Mouse (Mus musculus) ES-Bruce4 (cell line): Measurements from ENCODE around the gene Entpd1.

Experiments
- CTCF ChIP-seq: IDR thresholded peaks from one replicate; pipeline ENCODE4 v1.8.1; 2011; ENCODE audit warnings: low read depth, low read length
- EP300 ChIP-seq: IDR thresholded peaks from 2 replicates; pipeline ENCODE4 v1.6.1; 2011; ENCODE audit warnings: low read depth, low read length; ENCODE audit not compliant: insufficient read depth
- POLR2A ChIP-seq: IDR thresholded peaks from one replicate; pipeline ENCODE4 v1.8.1; 2011; ENCODE audit warnings: low read length; ENCODE audit not compliant: insufficient read depth

DNA sequence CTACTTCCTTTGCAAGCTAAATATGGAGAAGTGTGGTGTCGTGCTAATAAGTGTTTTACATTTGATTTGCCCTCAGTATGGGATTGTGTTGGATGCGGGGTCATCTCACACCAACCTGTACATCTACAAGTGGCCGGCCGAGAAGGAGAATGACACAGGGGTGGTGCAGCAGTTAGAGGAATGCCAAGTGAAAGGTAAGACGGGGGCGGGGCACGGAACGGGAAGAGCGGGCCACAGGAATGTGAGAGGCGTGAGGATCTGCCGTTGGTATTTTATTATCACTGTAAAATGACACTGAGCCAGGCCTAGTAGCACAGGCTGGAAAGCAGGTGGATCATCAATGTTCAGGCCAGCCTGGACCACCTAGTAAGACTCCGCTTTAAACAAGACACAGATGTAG lies 108.2 kb downstream of the Entpd1 start:
- TF ChIP-seq CTCF (no peak), POLR2A (no peak), EP300 (no peak)
